ENCODE assay signal across 15 mouse cellular contexts in genomic region chr1:188866515-188866914, GRCm38 (mm10).
DNase-seq lines count a peak whose midpoint lies in the region; ATAC-seq and TF ChIP-seq lines count a peak whose summit lies in the region.
"Had no signal": no experiment of that assay in that cellular context is flagged by ENCODE, and none has a peak within 500 bp of the region (broad histone marks: within the 10 kb centered on the region; RNA-seq: fewer than 3 reads in every experiment).

No protein-coding gene starts in this region.

- no peaks in the 10 kb centered on the region for H3K27me3 ChIP-seq in hindbrain, embryonic 13.5 days
- H3K27me3 ChIP-seq in hindbrain, postnatal 0 days (ENCODE audit: insufficient read depth, low read length) = no peaks in the 10 kb centered on the region
- H3K27me3 ChIP-seq in lung, embryonic 15.5 days = no peaks in the 10 kb centered on the region
- H3K27me3 ChIP-seq in heart, embryonic 16.5 days (ENCODE audit: control insufficient read depth, insufficient read depth, low read length) = no peaks in the 10 kb centered on the region
- H3K27me3 ChIP-seq: liver, embryonic 13.5 days; neural tube, embryonic 12.5 days had no signal

- peaks cover 6% of the 10 kb centered on the region for H3K4me1 ChIP-seq in hindbrain, embryonic 13.5 days (replicated peaks)
- 0 out of 2 replicates have a peak, but pooled peaks cover 5% of the 10 kb centered on the region for H3K4me1 ChIP-seq in hindbrain, postnatal 0 days (ENCODE audit: insufficient read depth, low read length)
- H3K4me1 ChIP-seq in lung, embryonic 15.5 days = peaks cover 10% of the 10 kb centered on the region; the same call in 1 of the 2 replicates
- H3K4me1 ChIP-seq in heart, embryonic 16.5 days (ENCODE audit: control insufficient read depth, insufficient read depth, low read length) = no peaks in the 10 kb centered on the region
- H3K4me1 ChIP-seq: liver, embryonic 13.5 days; neural tube, embryonic 12.5 days had no signal

- no peak for TF ChIP-seq CTCF in hindbrain, postnatal 0 days (IDR thresholded peaks at IDR 0.05; ENCODE audit: low read depth)

- no peak for ATAC-seq in hindbrain, embryonic 13.5 days (ENCODE audit: low FRiP score)
- ATAC-seq in hindbrain, postnatal 0 days = no peak
- ATAC-seq in lung, embryonic 15.5 days (ENCODE audit: borderline replicate concordance, extremely low read depth, low FRiP score, low TSS enrichment) = no peak
- ATAC-seq in heart, embryonic 16.5 days (replicated peaks; ENCODE audit: extremely low read depth, insufficient read depth, low FRiP score) = no peak

- H3K27ac ChIP-seq in hindbrain, embryonic 13.5 days = peak overlapping the region; percentile 30; the same call in 1 of the 2 replicates
- H3K27ac ChIP-seq in hindbrain, postnatal 0 days = no peak overlapping the region
- no peak overlapping the region for H3K27ac ChIP-seq in lung, embryonic 15.5 days
- no peak overlapping the region for H3K27ac ChIP-seq in heart, embryonic 16.5 days (ENCODE audit: low read length)
- H3K27ac ChIP-seq: limb, embryonic 10.5 days; liver, embryonic 13.5 days; neural tube, embryonic 12.5 days had no signal

- no peak overlapping the region for H3K9ac ChIP-seq in hindbrain, embryonic 13.5 days
- H3K9ac ChIP-seq in hindbrain, postnatal 0 days (replicated peaks; ENCODE audit: low read length) = no peak overlapping the region
- H3K9ac ChIP-seq in lung, embryonic 15.5 days = no peak overlapping the region
- H3K9ac ChIP-seq in heart, embryonic 16.5 days (ENCODE audit: low read length) = no peak overlapping the region
- H3K9ac ChIP-seq: liver, embryonic 13.5 days; neural tube, embryonic 12.5 days had no signal

- WGBS in hindbrain, embryonic 13.5 days = 80% methylated on average over 11 of the region's 11 CpGs
- WGBS in hindbrain, postnatal 0 days = 79% methylated on average over 11 of the region's 11 CpGs
- WGBS in lung, embryonic 15.5 days = 35% methylated on average over 11 of the region's 11 CpGs
- 42% methylated on average over 11 of the region's 11 CpGs for WGBS in heart, embryonic 16.5 days

- H3K4me2 ChIP-seq in hindbrain, embryonic 13.5 days = no peak overlapping the region
- no peak overlapping the region for H3K4me2 ChIP-seq in hindbrain, postnatal 0 days (ENCODE audit: low read depth, low read length)
- H3K4me2 ChIP-seq in lung, embryonic 15.5 days = peak overlapping the region; percentile 33
- peak overlapping the region; percentile 44 for H3K4me2 ChIP-seq in heart, embryonic 16.5 days (ENCODE audit: low read depth, low read length)
- H3K4me2 ChIP-seq: liver, embryonic 13.5 days; neural tube, embryonic 12.5 days had no signal

- H3K4me3 ChIP-seq in hindbrain, embryonic 13.5 days = no peak overlapping the region
- no peak overlapping the region for H3K4me3 ChIP-seq in hindbrain, postnatal 0 days (ENCODE audit: low read length)
- H3K4me3 ChIP-seq in lung, embryonic 15.5 days = no peak overlapping the region
- no peak overlapping the region for H3K4me3 ChIP-seq in heart, embryonic 16.5 days (ENCODE audit: low read length)
- H3K4me3 ChIP-seq: limb, embryonic 10.5 days; liver, embryonic 13.5 days; neural tube, embryonic 12.5 days had no signal

- no peaks in the 10 kb centered on the region for H3K9me3 ChIP-seq in hindbrain, embryonic 13.5 days
- no peaks in the 10 kb centered on the region for H3K9me3 ChIP-seq in hindbrain, postnatal 0 days (ENCODE audit: low read length)
- no peaks in the 10 kb centered on the region for H3K9me3 ChIP-seq in lung, embryonic 15.5 days
- H3K9me3 ChIP-seq in heart, embryonic 16.5 days (replicated peaks; ENCODE audit: control insufficient read depth, low read length) = no peaks in the 10 kb centered on the region
- H3K9me3 ChIP-seq: limb, embryonic 10.5 days; liver, embryonic 13.5 days; neural tube, embryonic 12.5 days had no signal

- DNase-seq in embryo, embryonic 10 days (ENCODE audit: low spot score) = peak; percentile 11
- no peak for DNase-seq in embryo, embryonic 10.5 days (ENCODE audit: low spot score)
- DNase-seq in hindbrain, postnatal 0 days (ENCODE audit: low spot score) = no peak
- DNase-seq in lung, postnatal 36 days = no peak
- no peak for DNase-seq in left cerebral cortex, adult 9 months (ENCODE audit: low spot score in 2 of 2)
- DNase-seq: adrenal gland, postnatal 25 days; cerebellum, adult 9-10 months; embryo, embryonic 11 days; liver, embryonic 13.5 days; thymus, adult 2 months had no signal

- no peaks in the 10 kb centered on the region for H3K36me3 ChIP-seq in hindbrain, embryonic 13.5 days
- no peaks in the 10 kb centered on the region for H3K36me3 ChIP-seq in hindbrain, postnatal 0 days (ENCODE audit: insufficient read depth, low read length)
- H3K36me3 ChIP-seq in lung, embryonic 15.5 days = no peaks in the 10 kb centered on the region
- no peaks in the 10 kb centered on the region for H3K36me3 ChIP-seq in heart, embryonic 16.5 days (ENCODE audit: control insufficient read depth, insufficient read depth)
- H3K36me3 ChIP-seq: limb, embryonic 10.5 days; liver, embryonic 13.5 days; neural tube, embryonic 12.5 days had no signal

Comparison
In these comparisons a context has a peak if more than half of its experiments do, and no peak if none do; other contexts are left out.
1. H3K4me2 ChIP-seq: peak in lung, embryonic 15.5 days (single experiment) and heart, embryonic 16.5 days (single experiment); none in hindbrain, embryonic 13.5 days (single experiment) and hindbrain, postnatal 0 days (single experiment).